Mouse (Mus musculus) adrenal gland, adult 2 months (tissue): ENCODE results near the gene Apopt1. TPM values are rescaled to one million over a fixed set of nuclear protein-coding genes. Genes with fewer than 3 reads are reported as not detected.

Experiments
- DNase-seq: peaks from one replicate; pipeline ENCODE4 v3.0.0; 2021
- polyA plus RNA-seq: library from polyadenylated mRNA; depleted of rRNA; stranded (reverse); fragments of >200 nt; gene quantifications from 2 replicates; pipeline ENCODE4 v1.2.3, GENCODE M21; 2012
- total RNA-seq, 2 experiments: library from RNA; stranded (reverse); gene quantifications; 2 replicates each; pipeline ENCODE4 v1.2.3; 2021

Gene Apopt1
- total and polyA plus RNA-seq, 3 experiments, result 67.7 to 279 (median 70.0) TPM

- no peak for DNase-seq
These were observed 32.2 kb downstream of the Apopt1 start for GRCm38 (mm10) chr12:111745274-111745673.

GRCm38 (mm10) chr12:111746091-111746490, 33.0 kb downstream of the Apopt1 start:
- DNase-seq, result peak; percentile 72

DNA sequence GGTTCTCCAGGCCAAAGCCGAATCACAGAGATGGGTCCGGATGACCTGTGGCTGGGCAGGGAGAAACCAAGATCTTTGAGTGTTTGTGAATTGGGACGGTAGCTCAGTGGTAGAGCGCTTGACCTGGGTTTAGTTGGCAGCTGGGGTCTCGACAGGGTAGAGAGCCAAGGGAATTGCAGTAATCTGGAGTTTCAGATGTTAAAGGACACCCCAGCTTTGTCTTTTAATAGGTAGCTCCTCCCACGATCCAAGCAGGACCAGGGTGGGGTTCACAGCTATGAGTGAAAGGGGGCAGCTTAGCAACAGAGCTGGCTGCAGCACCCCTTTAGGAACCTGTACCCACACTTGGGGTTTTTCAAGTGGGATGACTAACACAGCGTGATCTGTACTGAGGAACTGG, 34.4 kb downstream of the Apopt1 start:
- no peak for DNase-seq

DNA sequence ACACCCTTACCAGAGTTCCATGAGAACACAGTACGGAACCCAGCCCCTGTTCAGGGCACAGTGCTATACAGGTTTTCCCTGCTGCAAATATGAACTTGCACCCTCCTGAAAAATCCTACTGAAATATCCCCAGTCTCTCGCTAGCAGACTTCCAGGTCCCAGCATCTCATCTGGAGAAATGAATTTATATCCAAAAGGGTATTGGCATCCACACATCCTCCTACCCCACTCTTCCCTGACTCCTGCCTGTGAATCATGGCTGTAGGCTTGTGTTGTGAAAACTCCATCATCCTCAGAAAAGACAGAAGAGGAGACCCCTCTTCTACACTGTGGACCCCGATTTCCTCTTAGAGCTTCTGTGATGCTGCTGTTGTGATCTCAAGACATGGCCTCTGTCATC, 37.7 kb downstream of the Apopt1 start:
- DNase-seq, result no peak

DNA sequence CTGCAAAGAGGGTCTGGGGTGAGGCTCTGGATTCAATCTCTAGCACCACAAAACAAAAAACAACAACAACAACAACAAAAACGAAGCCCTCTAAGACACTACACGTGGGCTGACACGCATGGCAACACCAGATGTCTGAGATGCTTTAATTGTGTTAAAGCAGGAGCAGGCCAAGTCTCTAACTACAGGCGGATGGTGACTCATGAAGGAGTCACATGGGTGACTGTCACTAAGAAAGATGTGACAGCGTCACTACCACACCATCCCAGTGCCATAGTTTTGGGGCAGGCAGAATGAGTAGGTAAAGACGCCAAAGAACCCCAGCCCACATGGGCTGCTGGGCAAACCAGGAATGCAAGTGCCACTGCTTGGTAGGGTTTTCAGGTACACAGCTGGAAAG, 39.4 kb downstream of the Apopt1 start:
- peak; percentile 67 for DNase-seq

DNA sequence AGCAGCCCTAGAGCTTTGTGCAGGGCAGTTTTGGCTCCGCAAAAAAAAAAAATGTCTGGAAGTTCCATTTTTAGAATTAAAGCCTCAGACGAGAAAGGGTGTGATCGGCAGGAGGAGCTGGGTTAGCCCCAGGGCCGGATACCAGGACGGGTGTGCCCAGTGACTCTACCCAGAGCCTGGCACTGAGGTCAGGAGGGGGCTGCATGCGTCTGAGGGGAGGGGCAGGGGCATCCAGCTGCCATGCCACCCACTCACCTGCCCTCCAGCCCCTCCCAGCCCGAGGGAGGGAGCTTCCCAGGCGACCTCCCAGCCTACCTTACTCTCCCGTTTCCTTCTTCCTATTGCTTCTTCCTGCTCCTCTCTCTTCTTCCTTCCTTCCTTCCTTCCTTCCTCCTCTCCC, 40.3 kb downstream of the Apopt1 start:
- no peak for DNase-seq

DNA sequence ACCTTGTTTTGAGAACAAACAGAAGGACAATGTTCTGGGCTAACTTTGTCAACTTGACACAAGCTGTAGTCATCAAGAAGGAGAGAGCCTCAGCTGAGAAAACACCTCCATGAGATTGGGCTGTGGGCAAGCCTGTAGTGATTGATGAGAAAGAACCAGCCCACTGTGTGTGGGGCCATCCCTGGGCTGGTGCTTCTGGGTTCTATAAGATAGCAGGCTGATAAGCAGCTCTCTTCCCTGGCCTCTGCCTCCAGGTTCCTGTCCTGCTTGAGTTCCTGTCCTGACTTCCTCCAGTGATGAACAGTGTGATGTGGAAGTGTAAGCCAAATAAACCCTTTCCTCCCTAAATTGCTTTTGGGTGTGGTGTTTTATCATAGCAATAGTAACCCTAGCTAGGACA, 41.6 kb downstream of the Apopt1 start:
- no peak for DNase-seq

DNA sequence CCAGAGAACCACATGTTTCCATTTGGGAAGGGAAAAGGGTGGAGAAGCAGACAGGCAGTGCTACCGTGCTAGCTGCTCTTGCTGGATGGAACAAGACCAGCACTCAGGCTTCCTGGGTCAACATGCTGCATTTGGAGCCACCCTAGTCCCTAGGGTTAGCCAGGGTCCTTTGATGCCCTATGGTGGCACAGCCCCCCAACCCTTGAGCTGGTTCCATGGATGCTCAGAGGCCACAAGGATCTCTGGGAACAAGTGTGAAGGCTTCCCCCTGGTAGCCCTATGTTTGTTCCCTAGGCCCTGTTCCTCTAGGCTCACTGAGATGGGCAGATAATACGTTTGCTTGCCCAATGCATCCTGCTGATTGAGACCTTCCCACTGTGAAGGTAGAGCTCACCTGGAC, 42.2 kb downstream of the Apopt1 start:
- no peak for DNase-seq

DNA sequence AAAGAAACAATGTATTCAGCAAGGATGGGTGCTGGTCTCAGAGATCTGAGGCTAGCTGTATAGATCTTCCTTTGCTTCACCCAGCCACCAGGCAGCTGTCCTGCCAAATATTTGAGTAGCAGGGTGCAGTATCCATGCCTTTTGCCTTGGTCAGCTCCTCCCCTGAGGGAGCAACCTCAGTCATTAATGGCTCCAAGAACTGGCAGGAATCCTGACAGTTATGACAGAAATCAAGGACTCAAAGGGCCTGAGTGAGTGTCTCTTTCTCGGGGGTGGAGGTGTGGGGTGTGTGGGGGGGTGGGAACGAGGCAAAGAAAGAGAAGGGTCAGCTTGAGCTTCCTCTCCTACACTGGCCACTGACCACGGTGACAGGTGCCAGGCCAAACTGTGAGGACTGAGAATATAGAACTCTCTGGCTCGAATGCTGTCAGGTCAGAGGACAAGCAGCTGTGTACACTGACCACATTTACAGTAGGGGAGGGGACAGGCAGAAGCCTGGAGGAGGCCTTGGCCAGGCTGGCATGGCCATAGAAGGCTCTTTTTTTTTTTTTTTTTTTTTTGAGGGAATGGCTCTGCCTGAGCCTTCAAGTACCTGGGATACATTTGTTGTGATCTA, 43.1 kb downstream of the Apopt1 start:
- peak; percentile 68 for DNase-seq

DNA sequence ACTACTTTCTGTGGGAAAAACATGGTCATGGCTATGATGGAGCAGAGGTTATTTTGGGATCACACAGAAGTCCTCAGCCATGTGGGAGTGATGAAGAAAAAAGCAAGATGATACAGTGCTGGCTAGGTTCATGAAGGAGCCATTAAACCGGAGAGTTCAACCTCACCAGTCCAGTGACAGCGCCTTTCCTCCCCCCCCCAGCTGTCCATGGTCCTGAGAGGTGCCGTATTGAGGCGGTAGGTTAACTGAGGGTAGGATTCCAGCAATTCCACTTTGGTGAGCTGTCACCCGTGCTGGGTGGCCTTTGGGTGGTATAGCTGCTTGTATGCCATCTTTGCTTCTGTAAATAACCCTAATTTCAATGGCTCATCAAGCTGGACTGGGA, 43.6 kb downstream of the Apopt1 start:
- no peak for DNase-seq

- DNase-seq, result no peak
These were observed 44.7 kb downstream of the Apopt1 start for GRCm38 (mm10) chr12:111757561-111758325.

DNA sequence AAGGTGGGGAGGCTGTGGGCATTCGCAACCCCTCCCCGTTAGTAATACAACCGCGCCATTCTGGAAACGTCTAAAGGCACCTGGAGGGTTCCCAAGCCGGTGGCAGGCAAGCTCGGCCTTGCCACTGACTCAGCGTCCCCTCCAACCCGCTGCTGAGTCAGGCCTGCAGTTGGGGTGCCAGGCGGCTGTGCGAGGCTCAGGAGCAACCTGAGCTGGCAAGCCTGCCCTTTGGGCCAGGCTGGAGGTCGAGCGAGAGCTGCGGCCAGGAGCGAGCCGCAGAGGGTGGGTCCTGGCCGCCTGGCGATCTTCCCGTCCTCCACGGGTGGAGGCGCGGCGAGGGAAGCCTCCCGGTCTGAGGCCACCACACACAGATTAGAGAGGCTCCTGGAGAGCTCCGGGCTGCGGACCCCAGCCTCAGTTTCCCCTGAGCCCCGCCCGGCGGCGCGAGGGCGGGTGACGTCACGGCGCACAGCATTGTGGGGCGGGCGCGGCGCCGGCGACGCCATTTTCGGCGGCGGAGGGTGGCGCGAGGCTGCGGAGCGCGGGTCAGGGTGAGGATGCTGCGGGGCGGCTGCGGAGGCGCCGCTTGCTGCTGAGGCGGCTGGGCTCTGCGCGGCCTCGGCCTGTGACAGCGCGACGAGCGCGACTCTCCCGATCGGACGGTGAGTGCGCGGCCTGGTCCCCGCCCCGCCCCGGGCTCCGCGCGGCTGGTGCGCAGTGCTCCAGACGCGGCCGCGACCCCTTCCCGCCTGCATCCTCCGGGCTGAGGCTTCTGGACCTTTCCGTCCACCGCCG, 45.5 kb downstream of the Apopt1 start, which contains the start of gene Klc1:
Gene Klc1, plus strand, starts transcription at position 469 of the 795 bp plus-strand sequence.
- peak; percentile 88 for DNase-seq

DNA sequence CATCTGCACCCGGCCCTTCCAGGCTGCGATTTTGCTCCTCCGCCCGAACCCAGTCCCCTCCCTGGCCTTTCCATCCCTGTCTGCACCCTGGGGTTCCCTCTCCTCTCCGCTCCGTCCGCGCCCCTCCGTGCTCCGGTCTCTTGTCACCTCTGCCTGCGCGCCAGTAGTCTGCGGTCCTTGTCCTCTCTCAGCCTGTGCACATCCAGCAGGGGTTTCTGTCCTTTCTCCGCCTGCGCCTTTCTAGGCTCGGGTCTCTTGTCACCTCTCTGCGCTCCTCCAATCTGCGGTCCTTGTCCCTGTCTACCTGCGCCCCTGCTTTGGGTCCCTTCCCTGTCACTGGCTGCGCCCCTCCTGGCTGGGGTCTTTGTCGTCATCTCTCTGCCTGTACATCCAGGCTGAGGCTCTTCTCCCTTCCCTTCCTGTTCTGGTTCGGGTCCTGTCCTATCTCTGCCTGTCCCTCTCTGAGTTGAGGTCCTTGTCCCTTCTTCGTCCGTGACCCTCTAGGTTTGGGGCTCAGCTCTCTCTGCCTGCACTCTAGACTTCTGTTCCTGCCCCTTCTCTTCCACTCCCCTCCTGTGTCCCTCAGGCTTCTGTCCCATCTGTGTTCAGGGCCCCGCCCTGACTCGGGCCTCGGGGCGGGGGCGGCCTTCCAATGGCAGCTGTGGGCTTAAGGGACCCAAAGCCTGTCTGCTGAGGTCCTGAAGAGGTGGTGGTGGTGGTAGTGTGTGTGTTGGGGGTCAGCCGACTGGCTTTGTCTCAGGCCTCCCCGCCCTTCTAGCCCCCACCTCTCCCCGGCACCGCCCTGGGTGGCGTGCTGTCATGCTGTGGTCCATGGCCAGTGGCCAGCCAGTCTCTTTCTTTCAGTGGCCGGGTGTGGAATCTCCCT, 46.4 kb downstream of the Apopt1 start:
- DNase-seq, result peak; percentile 84

DNA sequence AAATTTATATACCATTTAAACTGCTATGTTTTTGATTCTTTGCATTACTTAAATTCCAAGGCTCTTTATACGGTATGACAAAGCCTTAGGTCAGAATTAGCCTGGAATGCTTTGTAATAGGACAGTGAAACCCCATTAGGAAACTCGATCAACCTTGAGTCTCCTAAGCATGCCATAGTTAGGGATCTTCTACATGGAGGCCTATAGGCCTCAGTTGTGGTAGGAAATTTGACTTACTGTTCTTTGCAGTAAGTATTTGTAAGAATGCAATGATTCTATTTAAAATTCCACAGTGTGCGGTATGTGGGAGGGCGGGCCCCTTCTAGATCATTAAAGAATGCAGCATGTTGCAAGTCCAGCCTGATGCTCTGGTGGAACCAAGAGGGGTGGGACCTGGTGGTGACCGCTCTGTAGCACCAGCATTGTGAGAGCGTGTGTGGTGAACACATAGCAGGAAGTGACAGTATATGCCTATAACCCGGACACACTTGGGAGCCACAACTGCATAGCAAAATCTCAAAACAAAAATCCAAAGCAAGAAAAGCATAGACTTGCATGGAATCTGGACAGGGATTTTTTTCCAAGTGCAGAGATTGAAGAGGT, 47.3 kb downstream of the Apopt1 start:
- no peak for DNase-seq

DNA sequence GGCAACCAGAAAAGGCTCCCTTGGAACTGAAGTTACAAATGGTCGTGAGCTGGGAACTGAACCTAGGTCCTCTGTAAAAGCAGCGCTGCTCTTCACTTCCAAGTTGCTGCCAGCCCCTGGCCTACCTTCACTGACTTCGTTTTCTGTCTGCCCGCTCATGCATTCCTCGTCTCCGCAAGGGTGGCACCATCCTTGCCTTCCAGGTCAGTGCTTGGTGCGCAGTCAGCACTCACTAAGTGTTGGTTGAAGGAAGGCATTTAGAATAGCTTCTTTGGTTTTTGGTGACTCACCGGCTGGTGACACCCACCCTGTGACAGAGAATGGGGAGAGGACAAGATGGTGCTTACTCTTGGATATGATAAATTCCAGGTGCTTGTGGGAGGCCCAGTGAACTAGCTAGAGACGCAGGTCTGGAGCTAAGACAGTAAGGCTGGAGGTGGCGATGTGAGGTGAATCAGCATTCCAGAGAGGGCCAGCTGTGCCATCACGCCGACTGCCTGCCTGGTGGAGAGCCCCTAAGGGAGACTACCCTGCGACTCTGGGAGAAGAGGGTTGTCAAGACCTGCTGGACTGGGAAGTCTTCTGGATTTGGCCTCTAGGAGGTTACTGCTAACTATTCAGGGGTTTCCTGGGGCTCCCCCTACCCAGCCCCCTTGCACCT, 49.7 kb downstream of the Apopt1 start:
- no peak for DNase-seq

GRCm38 (mm10) chr12:111766313-111767236, 53.5 kb downstream of the Apopt1 start:
- DNase-seq, result no peak

DNA sequence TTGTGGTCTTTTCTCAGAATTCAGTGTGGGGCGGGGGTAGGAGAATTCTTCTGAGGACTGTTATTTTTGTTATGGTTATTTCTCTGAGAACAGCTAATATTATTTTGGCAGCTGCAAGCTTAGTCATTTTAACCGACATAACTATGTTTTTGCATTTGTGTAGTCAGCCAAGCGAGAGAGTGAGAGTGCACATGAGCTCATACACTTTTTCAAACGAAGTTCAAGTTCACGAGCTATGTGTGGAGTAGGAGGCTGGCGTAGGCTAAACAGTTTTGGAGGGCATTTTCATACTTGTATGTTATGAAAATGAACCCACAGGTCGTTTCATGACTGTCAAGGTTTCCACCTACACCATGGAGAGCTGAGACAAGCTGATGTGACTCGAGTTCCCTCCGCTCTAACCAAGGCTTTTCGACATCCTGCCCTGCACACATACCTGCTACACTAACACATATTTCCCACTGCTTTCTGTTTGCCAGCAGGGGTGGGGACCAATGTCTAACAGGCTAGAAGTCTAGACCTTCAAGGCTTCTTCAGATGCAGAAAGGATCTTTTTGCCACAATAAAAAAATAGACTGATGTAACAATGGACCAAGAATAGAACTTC, 55.4 kb downstream of the Apopt1 start:
- no peak for DNase-seq

GRCm38 (mm10) chr12:111769306-111769705, 56.2 kb downstream of the Apopt1 start:
- DNase-seq, result peak; percentile 45
